Mouse (Mus musculus) ES-CJ7 (cell line): ENCODE measurements around the gene Sirpb1b.
"Not testable (repeated sequence)": the region's sequence is repeated elsewhere in the genome, so short reads cannot be mapped to it uniquely, and the experiment has no call there.

Experiments
- DNase-seq: peaks from one replicate; pipeline ENCODE4 v3.0.0; 2011; ENCODE audit warnings: low read depth, low spot score

Gene Sirpb1b

GRCm38 (mm10) chr3:15574887-15575286, at the start of gene Sirpb1b:
Gene Sirpb1b (minus strand): TSS chr3:15575065.
- not testable (repeated sequence) for DNase-seq

- DNase-seq, result not testable (repeated sequence)
Observed at GRCm38 (mm10) chr3:15590377-15591117, 15.7 kb upstream of the Sirpb1b start.

DNA sequence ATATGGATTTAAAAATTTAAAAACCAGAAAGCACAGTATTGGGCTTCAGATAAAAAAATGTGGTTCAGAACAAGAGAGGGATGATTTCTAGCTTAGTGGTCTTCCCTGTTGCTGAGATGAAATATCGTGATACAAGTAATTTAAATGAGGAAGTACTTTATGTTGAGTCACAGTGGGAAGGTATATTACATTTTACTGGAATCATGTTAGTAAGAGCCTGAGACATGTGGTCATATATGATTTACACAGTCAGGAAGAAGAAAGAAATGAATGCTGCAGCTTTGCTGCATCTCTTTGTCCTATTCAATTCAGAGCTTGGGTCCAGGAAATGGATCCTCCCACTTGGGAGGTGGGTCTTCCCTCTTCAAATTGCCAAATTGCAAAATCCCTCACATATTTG, 11.8 kb upstream of the Sirpb1b start:
- not testable (repeated sequence) for DNase-seq

- no peak for DNase-seq
Observed at GRCm38 (mm10) chr3:15583452-15583851, 8.6 kb upstream of the Sirpb1b start.

DNA sequence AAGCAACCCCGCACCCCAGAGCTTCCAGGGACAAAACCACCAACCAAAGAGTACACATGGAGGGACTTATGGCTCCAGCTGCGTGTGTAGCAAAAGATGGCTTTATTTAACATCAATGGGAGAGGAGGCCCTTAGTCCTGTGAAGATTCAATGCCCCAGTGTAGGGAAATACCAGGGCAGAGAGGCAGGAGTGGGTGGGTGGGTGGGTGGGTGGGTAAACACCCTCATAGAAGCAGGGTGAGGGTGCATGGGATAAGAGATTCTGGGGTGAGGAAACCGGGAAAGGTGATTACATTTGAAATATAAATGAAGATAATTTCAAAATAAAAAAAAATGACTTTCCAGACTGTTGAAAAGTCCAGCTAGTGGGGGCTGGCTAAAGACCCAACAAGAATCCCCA, 8.1 kb upstream of the Sirpb1b start:
- DNase-seq, result not testable (repeated sequence)

- DNase-seq, result not testable (repeated sequence)
Observed at GRCm38 (mm10) chr3:15576466-15576865, 1.6 kb upstream of the Sirpb1b start.

DNA sequence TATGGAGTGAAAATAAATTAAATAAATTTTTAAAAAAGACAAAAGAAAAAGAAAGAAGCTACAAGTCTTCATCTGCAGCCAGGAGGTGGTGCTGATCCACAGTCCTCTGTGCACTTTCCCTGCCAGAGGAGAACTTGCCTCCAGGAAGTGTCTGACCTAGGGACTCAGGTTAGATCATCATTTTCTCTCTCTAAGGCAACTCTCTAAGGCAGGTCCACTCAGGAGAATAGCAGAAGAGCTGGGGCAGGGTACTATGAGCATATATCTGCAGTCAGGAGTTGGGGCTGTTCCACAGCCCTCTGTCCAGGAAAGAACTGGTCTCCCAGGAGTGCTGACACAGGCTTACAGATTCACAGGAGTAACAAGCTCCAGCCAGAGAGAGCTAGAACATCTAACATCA, 46.3 kb downstream of the Sirpb1b start:
- no peak for DNase-seq

DNA sequence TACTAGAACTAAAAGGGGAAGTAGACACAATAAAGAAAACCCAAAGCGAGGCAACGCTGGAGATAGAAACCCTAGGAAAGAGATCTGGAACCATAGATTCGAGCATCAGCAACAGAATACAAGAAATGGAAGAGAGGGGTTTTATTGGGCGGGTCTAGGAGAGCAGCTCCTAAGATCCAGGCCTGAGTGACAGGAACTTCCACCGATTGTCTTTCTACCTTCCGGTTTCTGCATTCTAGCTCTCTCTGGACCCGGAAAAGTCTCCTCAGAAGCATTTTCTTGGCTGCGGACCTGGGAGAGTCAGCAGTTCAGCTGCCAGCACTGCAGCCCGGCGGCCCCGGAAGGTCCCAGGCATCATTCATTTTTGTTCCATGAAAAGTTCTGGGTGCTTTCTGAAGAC, 61.3 kb downstream of the Sirpb1b start:
- not testable (repeated sequence) for DNase-seq

- not testable (repeated sequence) for DNase-seq
Observed at GRCm38 (mm10) chr3:15507792-15508321, 67.0 kb downstream of the Sirpb1b start.

DNA sequence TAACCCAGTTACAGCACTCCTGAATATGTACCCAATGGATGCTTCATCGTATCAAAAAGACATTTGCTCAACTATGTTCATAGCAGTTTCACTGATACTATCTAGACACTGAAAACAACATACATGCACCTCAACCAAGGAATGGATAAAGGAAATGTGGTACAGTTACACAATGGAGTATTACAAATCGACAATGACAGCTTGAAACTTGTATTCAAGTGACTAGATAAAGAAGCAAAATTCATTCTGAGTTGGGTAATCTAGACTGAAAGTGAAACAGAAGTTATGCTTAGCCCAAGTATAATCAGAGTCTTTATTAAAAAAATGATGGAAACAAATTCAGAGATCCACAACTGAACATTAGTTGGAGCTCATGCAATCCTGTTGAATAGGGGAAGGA, 100.0 kb downstream of the Sirpb1b start:
- not testable (repeated sequence) for DNase-seq

GRCm38 (mm10) chr3:15470158-15470557, 104.7 kb downstream of the Sirpb1b start:
- DNase-seq, result not testable (repeated sequence)
